Mouse (Mus musculus) left cerebral cortex, postnatal 10 days (tissue): Measurements from ENCODE around the gene Zpr1. TPM values are rescaled to one million over a fixed set of nuclear protein-coding genes. Genes with fewer than 3 reads are reported as not detected.
"Not testable (repeated sequence)": the region's sequence is repeated elsewhere in the genome, so short reads cannot be mapped to it uniquely, and the experiment has no call there.

ENCODE experiments used
- DNase-seq, 2 experiments: peaks; one replicate each; pipeline ENCODE4 v3.0.0; 2021 to 2022; ENCODE audit warnings: low spot score in 2 of 2, mixed read lengths in 1 of 2; ENCODE audit errors: extremely low spot score in 1 of 2
- intact Hi-C: fragments of 180-260 bp; cut with DNase I; formaldehyde crosslinking; loops from one replicate; pipeline ENCODE4 v1.15.1; 2025
- total RNA-seq, 2 experiments: library from RNA; stranded (reverse); gene quantifications; 2 replicates each; pipeline ENCODE4 v1.2.3; 2021

Zpr1 gene
- total RNA-seq, 2 experiments from 2014 or later = 38.9 to 41.3 TPM

DNA sequence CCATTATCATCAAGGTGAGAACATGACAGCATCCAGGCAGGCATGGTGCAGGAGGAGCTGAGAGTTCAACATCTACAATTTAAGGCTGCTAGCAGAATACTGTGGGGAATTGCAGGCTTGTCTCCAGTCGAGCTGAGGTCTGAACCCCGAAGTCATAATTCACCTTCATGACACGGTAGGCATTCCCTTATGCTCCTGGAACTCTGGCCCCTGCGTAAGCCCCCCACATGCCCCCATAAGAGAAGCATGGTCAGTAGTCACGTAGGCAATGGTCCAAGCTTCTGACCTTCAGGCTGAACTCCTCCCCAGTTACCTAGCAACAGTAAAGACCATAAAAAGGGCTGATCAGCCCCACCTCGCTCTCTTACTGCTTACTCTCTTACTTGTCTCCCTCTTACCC is 47.0 kb downstream of the Zpr1 start, which contains the start of gene 4931429L15Rik:
Gene 4931429L15Rik, minus strand, starts transcription at position 101 of the 400 bp plus-strand sequence.
- DNase-seq, intact Hi-C loops: not testable (repeated sequence)

- intact Hi-C loops = no loop called here
- no peak for DNase-seq
Observed at GRCm38 (mm10) chr9:46320461-46320860, 47.6 kb downstream of the Zpr1 start.

DNA sequence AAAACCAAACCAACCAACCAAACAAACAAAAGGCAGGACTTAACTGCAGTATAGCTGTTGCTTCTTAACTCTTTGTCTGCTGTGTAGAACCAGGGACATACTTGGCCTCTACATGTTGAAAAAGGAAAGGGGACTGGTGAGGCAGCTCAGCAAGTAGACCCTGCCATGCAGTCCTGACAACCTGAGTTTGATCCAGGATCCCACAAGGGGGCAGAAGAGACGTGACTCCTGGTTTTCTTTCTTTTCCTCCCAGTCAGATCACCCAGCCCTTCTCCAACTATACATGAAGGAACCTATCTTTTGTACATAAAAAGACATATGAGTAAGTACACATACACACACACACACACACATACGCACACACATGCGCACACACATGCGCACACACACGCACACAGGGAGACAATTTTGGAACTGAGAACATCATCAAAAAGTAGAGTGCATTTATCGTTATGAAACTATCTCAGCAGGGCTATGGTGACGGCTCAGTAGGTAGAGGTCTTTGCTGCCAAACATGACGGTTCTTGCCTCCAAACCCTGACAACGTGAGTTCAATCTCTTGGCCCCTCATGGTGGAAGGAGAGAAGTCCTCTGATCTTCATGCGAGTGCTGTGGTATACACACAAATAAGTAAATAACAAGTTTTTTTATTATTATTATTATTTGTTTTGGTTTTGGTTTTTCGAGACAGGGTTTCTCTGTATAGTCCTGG is 54.0 kb downstream of the Zpr1 start:
- intact Hi-C loops = no loop called here
- DNase-seq = no peak

GRCm38 (mm10) chr9:46327706-46328571 is 55.1 kb downstream of the Zpr1 start:
- DNase-seq = peak in 1 of 2 experiments; percentile 49
- intact Hi-C loops = no loop called here

GRCm38 (mm10) chr9:46328572-46329249 is 55.8 kb downstream of the Zpr1 start:
- peak; percentile 44 to 81 for DNase-seq
- intact Hi-C loops = no loop called here

DNA sequence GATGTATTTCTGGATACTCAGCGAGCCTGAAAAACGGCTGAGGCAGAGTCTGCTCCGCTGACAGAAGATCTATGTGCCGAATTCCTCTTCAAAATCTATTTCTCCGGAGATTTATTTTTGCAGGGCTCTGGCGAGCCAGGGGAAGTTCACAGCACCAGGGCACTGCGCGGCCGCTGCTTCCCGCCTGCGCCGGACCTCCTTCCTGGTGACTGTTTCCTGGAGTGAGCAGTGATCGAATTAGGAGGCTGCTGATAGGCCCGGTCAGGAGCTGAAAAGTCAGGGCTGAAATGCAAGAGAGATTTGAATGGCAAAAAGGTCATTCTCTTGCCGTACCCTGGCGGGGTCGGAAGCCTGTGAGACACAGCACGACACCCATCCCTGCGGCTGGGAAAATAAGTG is 56.4 kb downstream of the Zpr1 start:
- DNase-seq = no peak
- intact Hi-C loops = no loop called here

DNA sequence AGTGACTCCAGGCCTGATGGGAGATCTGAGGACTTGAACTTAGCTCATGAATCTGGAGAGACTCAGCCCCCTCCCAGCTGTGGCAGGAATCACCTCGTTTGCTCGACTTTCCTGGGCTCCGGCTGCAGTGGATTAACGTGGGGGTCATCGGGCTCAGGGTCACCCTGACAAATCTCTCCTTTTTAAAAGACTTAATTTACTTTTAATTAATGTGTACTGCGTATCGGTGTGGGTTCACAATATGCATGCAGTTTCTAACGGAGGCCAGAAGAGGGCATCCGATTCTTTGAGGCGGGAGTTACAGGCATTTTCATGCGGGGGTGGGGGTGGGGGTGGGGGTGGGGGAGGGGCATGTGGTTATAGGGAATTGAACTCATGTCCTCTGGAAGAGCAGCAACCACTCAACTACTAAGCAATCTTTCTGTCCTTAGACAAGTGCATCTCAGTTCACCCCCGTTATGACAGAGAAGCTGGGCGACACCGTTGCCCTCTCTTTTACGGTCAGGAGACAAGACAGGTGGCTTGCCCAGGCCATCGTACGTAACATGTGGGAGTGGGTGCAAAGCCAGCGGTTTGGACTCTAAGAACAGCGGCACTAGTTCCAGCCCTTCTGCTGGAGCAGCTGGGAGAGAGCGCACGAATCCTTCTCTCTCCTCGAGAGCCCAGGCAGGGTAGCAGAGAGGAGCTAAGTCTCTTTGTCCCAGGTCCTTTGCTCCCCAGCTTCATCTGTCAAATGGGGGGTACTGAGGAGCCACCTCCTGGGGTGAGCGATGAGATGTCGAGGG is 57.1 kb downstream of the Zpr1 start:
- DNase-seq = no peak
- intact Hi-C loops = no loop called here

- intact Hi-C loops = no loop called here
- no peak for DNase-seq
Observed at GRCm38 (mm10) chr9:46330586-46330895, 57.7 kb downstream of the Zpr1 start.

- DNase-seq = no peak
- intact Hi-C loops = no loop called here
Observed at GRCm38 (mm10) chr9:46331301-46331700, 58.4 kb downstream of the Zpr1 start.

Other genes with a start within 250 kb of the Zpr1 start
- gene Apoa1, start 44.5 kb upstream of the Zpr1 start, total RNA-seq = under 1 TPM; 0.47 to 0.56 TPM
- not detected for gene Apoc3, start 37.4 kb upstream of the Zpr1 start, total RNA-seq
- not detected for gene Apoa4, start 32.4 kb upstream of the Zpr1 start, total RNA-seq
- gene Apoa5, start 4.4 kb upstream of the Zpr1 start, total RNA-seq = not detected
- gene Bud13, start 9.9 kb downstream of the Zpr1 start, total RNA-seq = 10 to 100 TPM in 1 of 2 experiments, 1 to 10 TPM in 1; 9.6 to 10.4 TPM
- gene 4931429L15Rik, start 46.9 kb downstream of the Zpr1 start, total RNA-seq = not detected